ENCODE assay signal across 8 mouse cellular contexts in the genomic region with DNA sequence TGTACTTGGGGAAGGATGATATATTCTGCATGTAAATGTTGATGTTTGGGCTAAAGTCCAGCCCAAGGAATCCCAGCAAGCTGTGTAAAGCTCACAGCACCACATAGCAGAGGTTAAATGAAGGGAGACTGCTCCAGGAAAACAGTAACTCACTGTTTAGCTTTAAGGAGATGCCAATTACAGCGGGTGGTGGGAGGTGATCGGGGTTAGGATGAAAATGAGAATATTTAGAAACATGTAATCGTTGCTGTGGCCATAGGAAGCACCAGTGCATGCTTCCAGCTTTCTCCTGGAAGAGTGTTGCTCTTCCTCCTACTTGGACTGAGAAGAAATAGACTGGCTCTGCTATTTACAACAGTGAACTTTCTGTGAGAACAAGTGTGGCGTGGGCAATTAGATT.
DNase-seq lines count a peak whose midpoint lies in the region; ATAC-seq and TF ChIP-seq lines count a peak whose summit lies in the region.
"Had no signal": no experiment of that assay in that cellular context is flagged by ENCODE, and none has a peak within 500 bp of the region (broad histone marks: within the 10 kb centered on the region; RNA-seq: fewer than 3 reads in every experiment).

No protein-coding gene starts in this region.

- ATAC-seq in neural tube, embryonic 11.5 days (ENCODE audit: insufficient read depth, low FRiP score, low TSS enrichment) = no peak
- ATAC-seq in forebrain, embryonic 15.5 days (replicated peaks) = no peak
- no peak for ATAC-seq in liver, embryonic 14.5 days (ENCODE audit: insufficient read depth)

- 17% methylated on average over 4 of the region's 4 CpGs for WGBS in neural tube, embryonic 11.5 days
- 4% methylated on average over 4 of the region's 4 CpGs for WGBS in forebrain, embryonic 15.5 days
- WGBS in liver, embryonic 14.5 days (ENCODE audit: insufficient replicate concordance) = 54% methylated on average over 4 of the region's 4 CpGs

- peak overlapping the region; percentile 36 for H3K4me2 ChIP-seq in neural tube, embryonic 11.5 days (ENCODE audit: low read depth)
- H3K4me2 ChIP-seq in forebrain, embryonic 15.5 days (replicated peaks) = no peak overlapping the region
- peak overlapping the region; percentile 11; the same call in 1 of the 2 replicates for H3K4me2 ChIP-seq in liver, embryonic 14.5 days (ENCODE audit: low read depth)

- H3K9me3 ChIP-seq in neural tube, embryonic 11.5 days (ENCODE audit: control insufficient read depth, low read length) = no peaks in the 10 kb centered on the region
- no peaks in the 10 kb centered on the region for H3K9me3 ChIP-seq in forebrain, embryonic 15.5 days
- H3K9me3 ChIP-seq in liver, embryonic 14.5 days (ENCODE audit: control insufficient read depth, low read length) = no peaks in the 10 kb centered on the region

- no peaks in the 10 kb centered on the region for H3K36me3 ChIP-seq in neural tube, embryonic 11.5 days (ENCODE audit: control insufficient read depth, insufficient read depth, low read length)
- no peaks in the 10 kb centered on the region for H3K36me3 ChIP-seq in forebrain, embryonic 15.5 days
- peaks cover 3% of the 10 kb centered on the region; the same call in 1 of the 2 replicates for H3K36me3 ChIP-seq in liver, embryonic 14.5 days (replicated peaks; ENCODE audit: control insufficient read depth, insufficient read depth, low read depth)

- H3K27ac ChIP-seq in neural tube, embryonic 11.5 days (ENCODE audit: low read depth, low read length) = peak overlapping the region; percentile 63
- peak overlapping the region; percentile 85 for H3K27ac ChIP-seq in forebrain, embryonic 15.5 days (replicated peaks)
- no peak overlapping the region; the same call in none of the 2 replicates for H3K27ac ChIP-seq in liver, embryonic 14.5 days

- no peak for TF ChIP-seq EP300 in liver, embryonic 14.5 days (IDR thresholded peaks at IDR 0.05; ENCODE audit: low read depth)

- H3K4me1 ChIP-seq in neural tube, embryonic 11.5 days (ENCODE audit: control insufficient read depth, insufficient read depth, low read length) = peaks cover 37% of the 10 kb centered on the region
- peaks cover 20% of the 10 kb centered on the region for H3K4me1 ChIP-seq in forebrain, embryonic 15.5 days
- peaks cover 77 to 82% of the 10 kb centered on the region in 2 experiments for H3K4me1 ChIP-seq in liver, embryonic 14.5 days (replicated peaks; ENCODE audit: control insufficient read depth in 2 of 2, insufficient read depth in 2 of 2, low read length in 1 of 2)

- DNase-seq in neural tube, embryonic 11.5 days (ENCODE audit: low spot score) = no peak
- DNase-seq in neural tube, embryonic 10.5 days (ENCODE audit: extremely low spot score, low spot score) = no peak
- no peak for DNase-seq in liver, embryonic 14.5 days (ENCODE audit: low read depth in 3 of 3, low spot score in 3 of 3)
- DNase-seq in thymus, postnatal 0 days (ENCODE audit: low spot score) = no peak
- DNase-seq in left cerebral cortex, adult 11 months (ENCODE audit: low spot score) = no peak
- no peak for DNase-seq in layer of hippocampus, postnatal 10 days (ENCODE audit: low spot score in 2 of 2)
- DNase-seq: gastrocnemius, postnatal 36 days had no signal

- no peaks in the 10 kb centered on the region for H3K27me3 ChIP-seq in neural tube, embryonic 11.5 days (ENCODE audit: control insufficient read depth, insufficient read depth, low read length)
- H3K27me3 ChIP-seq in forebrain, embryonic 15.5 days = no peaks in the 10 kb centered on the region
- no peaks in the 10 kb centered on the region for H3K27me3 ChIP-seq in liver, embryonic 14.5 days (ENCODE audit: control insufficient read depth, insufficient read depth, low read length)

- no peak overlapping the region for H3K4me3 ChIP-seq in neural tube, embryonic 11.5 days (ENCODE audit: low read depth, low read length)
- H3K4me3 ChIP-seq in forebrain, embryonic 15.5 days = no peak overlapping the region
- H3K4me3 ChIP-seq in liver, embryonic 14.5 days (ENCODE audit: insufficient read depth in 1 of 2, low read depth in 2 of 2, low read length in 2 of 2) = no peak overlapping the region

- no peak for TF ChIP-seq CTCF in liver, embryonic 14.5 days (IDR thresholded peaks at IDR 0.05; ENCODE audit: low read depth)

- no peak overlapping the region for H3K9ac ChIP-seq in neural tube, embryonic 11.5 days (ENCODE audit: low read length)
- H3K9ac ChIP-seq in forebrain, embryonic 15.5 days (replicated peaks) = no peak overlapping the region
- H3K9ac ChIP-seq in liver, embryonic 14.5 days (replicated peaks) = no peak overlapping the region; the same call in 1 of the 2 replicates
